Mouse (Mus musculus) A20 (cell line): ENCODE results near the gene Smg7.

Experiments used
- DNase-seq: peaks from one replicate; pipeline ENCODE4 v3.0.0-alpha.2; 2011; ENCODE audit warnings: low read depth, low spot score

Smg7 gene

GRCm38 (mm10) chr1:152807619-152808391, 94.6 kb downstream of the Smg7 start:
- peak; percentile 82 for DNase-seq

GRCm38 (mm10) chr1:152804907-152805306, 97.5 kb downstream of the Smg7 start:
- peak; percentile 27 for DNase-seq

- no peak for DNase-seq
These were observed 101.7 kb downstream of the Smg7 start for GRCm38 (mm10) chr1:152800633-152801176.

GRCm38 (mm10) chr1:152799897-152800296, 102.5 kb downstream of the Smg7 start, which contains the start of gene Ncf2:
TSS of gene Ncf2 (plus strand) at chr1:152800194.
- DNase-seq, result no peak

GRCm38 (mm10) chr1:152798125-152798524, 104.3 kb downstream of the Smg7 start:
- DNase-seq, result peak; percentile 76

- DNase-seq, result no peak
These were observed 105.7 kb downstream of the Smg7 start for GRCm38 (mm10) chr1:152796683-152797263.

GRCm38 (mm10) chr1:152795688-152796255, 106.7 kb downstream of the Smg7 start:
- no peak for DNase-seq

GRCm38 (mm10) chr1:152793495-152794130, 108.8 kb downstream of the Smg7 start:
- no peak for DNase-seq

GRCm38 (mm10) chr1:152792736-152793494, 109.5 kb downstream of the Smg7 start:
- DNase-seq, result no peak

- no peak for DNase-seq
These were observed 111.2 kb downstream of the Smg7 start for GRCm38 (mm10) chr1:152791269-152791668.

GRCm38 (mm10) chr1:152790821-152791220, 111.6 kb downstream of the Smg7 start:
- DNase-seq, result no peak

GRCm38 (mm10) chr1:152790254-152790653, 112.2 kb downstream of the Smg7 start:
- peak; percentile 83 for DNase-seq

- no peak for DNase-seq
These were observed 114.3 kb downstream of the Smg7 start for GRCm38 (mm10) chr1:152788121-152788660.
